Mouse (Mus musculus): ENCODE measurements around the gene Stoml2. TPM values are rescaled to one million over a fixed set of nuclear protein-coding genes. Genes with fewer than 3 reads are reported as not detected.

The Stoml2 gene
- polyA plus RNA-seq, 1 experiment from 2014 or later: 263 TPM

DNA sequence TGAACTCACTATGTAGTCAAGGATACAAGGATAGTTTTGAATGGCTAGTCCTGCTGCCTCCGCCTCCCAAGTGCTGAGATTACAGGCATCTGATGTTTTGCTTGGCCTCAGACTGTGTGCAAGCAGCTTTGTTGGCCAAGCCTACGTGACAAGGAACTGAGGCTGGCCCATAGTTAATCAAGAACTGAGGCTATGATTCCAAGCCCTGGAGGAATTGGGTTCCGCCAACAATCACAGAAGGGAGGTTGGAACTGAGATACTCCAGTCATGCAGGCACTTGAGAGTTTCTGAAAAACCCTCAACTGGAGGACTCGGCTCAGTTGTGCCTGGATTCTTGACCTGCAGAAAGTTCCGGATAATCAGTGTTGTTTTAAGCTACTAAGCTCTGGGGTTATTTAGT, 26.1 kb upstream of the Stoml2 start:
- ATAC-seq (ENCODE audit: insufficient read depth, low FRiP score): no peak
- 89% methylated on average over 5 of the region's 5 CpGs for WGBS

DNA sequence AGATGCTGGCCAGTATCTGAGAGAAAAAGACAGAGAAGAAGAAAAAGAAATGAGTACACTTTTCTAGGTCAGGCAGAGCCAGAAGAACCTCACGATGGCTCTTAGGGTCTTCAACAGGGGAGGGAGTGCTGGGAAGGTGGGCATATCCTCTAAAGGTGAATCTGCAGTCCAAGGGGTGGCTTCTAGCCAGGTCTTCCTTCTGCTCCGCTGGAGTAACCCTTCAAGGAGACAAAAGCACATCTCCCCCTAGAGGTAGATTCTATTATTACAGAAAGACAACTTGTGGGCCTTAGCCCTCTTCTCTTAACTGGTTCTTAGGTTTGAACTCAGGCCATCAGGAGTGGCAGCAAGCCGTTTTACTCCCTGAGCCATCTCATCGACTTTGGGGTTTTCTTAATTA, 21.1 kb upstream of the Stoml2 start:
- Histone ChIP-seq H3K27ac (ENCODE audit: low read length) (no peak overlapping the region), H3K4me2 (ENCODE audit: low read depth, low read length) (no peak overlapping the region), H3K9ac (ENCODE audit: low read length) (no peak overlapping the region), H3K9me3 (replicated peaks; ENCODE audit: control insufficient read depth, low read length) (no peaks in the 10 kb centered on the region), H3K4me1 (ENCODE audit: control insufficient read depth, insufficient read depth, low read length) (no peaks in the 10 kb centered on the region), H3K36me3 (ENCODE audit: control insufficient read depth, insufficient read depth, low read length) (no peaks in the 10 kb centered on the region), H3K27me3 (ENCODE audit: control insufficient read depth, insufficient read depth, low read length) (no peaks in the 10 kb centered on the region), H3K4me3 (replicated peaks; ENCODE audit: low read length) (no peak overlapping the region)
- 16% methylated on average over 4 of the region's 4 CpGs for WGBS
- ATAC-seq (ENCODE audit: insufficient read depth, low FRiP score): peak; percentile 71; the same call in 1 of the 2 replicates

More for the DNA sequence above, 26.1 kb upstream of the Stoml2 start:
- Histone ChIP-seq H3K4me3 (replicated peaks; ENCODE audit: low read length) (no peak overlapping the region), H3K9me3 (replicated peaks; ENCODE audit: control insufficient read depth, low read length) (no peaks in the 10 kb centered on the region), H3K36me3 (ENCODE audit: control insufficient read depth, insufficient read depth, low read length) (no peaks in the 10 kb centered on the region), H3K27ac (ENCODE audit: low read length) (no peak overlapping the region), H3K27me3 (ENCODE audit: control insufficient read depth, insufficient read depth, low read length) (no peaks in the 10 kb centered on the region), H3K4me2 (ENCODE audit: low read depth, low read length) (no peak overlapping the region), H3K9ac (ENCODE audit: low read length) (no peak overlapping the region), H3K4me1 (ENCODE audit: control insufficient read depth, insufficient read depth, low read length) (no peaks in the 10 kb centered on the region)

DNA sequence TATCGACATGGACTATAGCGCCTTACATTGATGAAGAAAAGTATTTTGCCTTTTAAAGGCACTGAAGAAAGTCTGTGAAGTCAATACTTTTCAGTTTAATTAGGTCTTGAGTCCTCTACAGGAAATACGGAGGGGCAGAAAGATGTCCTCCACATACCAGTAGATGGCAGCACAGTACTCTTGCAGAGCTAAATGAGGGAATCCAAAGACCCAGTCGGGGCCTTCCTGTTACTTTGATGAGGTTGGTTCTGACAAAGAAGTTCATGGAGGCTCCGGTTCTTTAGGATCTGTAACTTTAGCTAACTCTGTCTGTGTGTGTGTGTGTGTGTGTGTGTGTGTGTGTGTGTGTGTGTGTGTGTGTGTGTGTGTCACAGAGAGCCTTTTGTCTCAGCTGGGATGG, 15.7 kb upstream of the Stoml2 start:
- no peak for ATAC-seq (ENCODE audit: insufficient read depth, low FRiP score)
- H3K36me3 ChIP-seq (ENCODE audit: control insufficient read depth, insufficient read depth, low read length): no peaks in the 10 kb centered on the region
- H3K9me3 ChIP-seq (replicated peaks; ENCODE audit: control insufficient read depth, low read length): no peaks in the 10 kb centered on the region
- H3K27ac ChIP-seq (ENCODE audit: low read length): no peak overlapping the region
- H3K9ac ChIP-seq (ENCODE audit: low read length): no peak overlapping the region
- 5% methylated on average over 5 of the region's 5 CpGs for WGBS
- H3K27me3 ChIP-seq (ENCODE audit: control insufficient read depth, insufficient read depth, low read length): no peaks in the 10 kb centered on the region
- H3K4me2 ChIP-seq (ENCODE audit: low read depth, low read length): no peak overlapping the region
- H3K4me1 ChIP-seq (ENCODE audit: control insufficient read depth, insufficient read depth, low read length): peaks cover 15% of the 10 kb centered on the region
- H3K4me3 ChIP-seq (replicated peaks; ENCODE audit: low read length): no peak overlapping the region

- Histone ChIP-seq H3K9me3 (replicated peaks; ENCODE audit: control insufficient read depth, low read length) (no peaks in the 10 kb centered on the region), H3K36me3 (ENCODE audit: control insufficient read depth, insufficient read depth, low read length) (no peaks in the 10 kb centered on the region), H3K4me1 (ENCODE audit: control insufficient read depth, insufficient read depth, low read length) (peaks cover 15% of the 10 kb centered on the region), H3K27ac (ENCODE audit: low read length) (no peak overlapping the region), H3K4me3 (replicated peaks; ENCODE audit: low read length) (no peak overlapping the region), H3K9ac (ENCODE audit: low read length) (no peak overlapping the region), H3K27me3 (ENCODE audit: control insufficient read depth, insufficient read depth, low read length) (no peaks in the 10 kb centered on the region), H3K4me2 (ENCODE audit: low read depth, low read length) (no peak overlapping the region)
- 54% methylated on average over 5 of the region's 5 CpGs for WGBS
- ATAC-seq (ENCODE audit: insufficient read depth, low FRiP score): no peak
These were observed 15.1 kb upstream of the Stoml2 start for GRCm38 (mm10) chr4:43046607-43047006.

DNA sequence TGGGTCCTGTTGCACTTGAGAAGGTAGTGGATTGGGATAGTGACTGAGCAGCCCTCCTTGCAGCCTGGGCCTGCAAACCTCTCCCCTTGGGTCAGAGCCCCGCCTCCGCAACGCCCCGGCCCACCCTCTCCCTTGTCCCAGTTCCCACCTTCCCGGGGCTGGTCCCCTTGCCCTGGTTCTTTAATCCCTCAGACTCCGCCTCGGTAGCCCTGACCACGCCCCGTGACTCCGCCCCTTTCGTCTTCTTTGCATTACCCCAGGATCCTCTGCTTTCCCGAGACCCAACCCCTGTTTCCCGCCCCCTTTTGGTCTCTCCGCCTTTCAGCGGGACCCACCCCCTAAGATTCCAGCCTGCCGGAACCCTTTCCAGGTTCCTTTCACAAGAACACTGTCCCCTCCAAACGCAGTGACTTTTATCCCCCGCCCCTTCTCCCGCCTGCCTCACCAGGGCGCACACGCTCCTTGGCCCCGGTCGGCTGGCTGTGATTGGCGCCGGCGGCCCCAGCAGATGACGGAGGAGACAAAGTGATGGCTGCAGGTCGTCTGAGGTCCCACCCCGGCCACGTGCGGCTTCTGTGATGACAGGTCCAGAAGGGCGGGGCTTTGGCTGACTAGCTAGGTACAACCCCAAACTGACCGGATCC, 14.3 kb upstream of the Stoml2 start, which contains the start of gene Fam214b:
Gene Fam214b, minus strand, starts transcription at position 562 of the 644 bp plus-strand sequence.
- no peaks in the 10 kb centered on the region for H3K9me3 ChIP-seq (replicated peaks; ENCODE audit: control insufficient read depth, low read length)
- H3K36me3 ChIP-seq (ENCODE audit: control insufficient read depth, insufficient read depth, low read length): no peaks in the 10 kb centered on the region
- peaks cover 15% of the 10 kb centered on the region for H3K4me1 ChIP-seq (ENCODE audit: control insufficient read depth, insufficient read depth, low read length)
- H3K27ac ChIP-seq (ENCODE audit: low read length): peak within 1 kb of the TSS; percentile 95
- peak within 1 kb of the TSS; percentile 94 for H3K4me2 ChIP-seq (ENCODE audit: low read depth, low read length)
- H3K9ac ChIP-seq (ENCODE audit: low read length): peak within 1 kb of the TSS; percentile 72
- no peaks in the 10 kb centered on the region for H3K27me3 ChIP-seq (ENCODE audit: control insufficient read depth, insufficient read depth, low read length)
- 1% methylated on average over 33 of the region's 33 CpGs for WGBS
- peak within 1 kb of the TSS; percentile 72 for H3K4me3 ChIP-seq (replicated peaks; ENCODE audit: low read length)
- ATAC-seq (ENCODE audit: insufficient read depth, low FRiP score): peak; percentile 94

DNA sequence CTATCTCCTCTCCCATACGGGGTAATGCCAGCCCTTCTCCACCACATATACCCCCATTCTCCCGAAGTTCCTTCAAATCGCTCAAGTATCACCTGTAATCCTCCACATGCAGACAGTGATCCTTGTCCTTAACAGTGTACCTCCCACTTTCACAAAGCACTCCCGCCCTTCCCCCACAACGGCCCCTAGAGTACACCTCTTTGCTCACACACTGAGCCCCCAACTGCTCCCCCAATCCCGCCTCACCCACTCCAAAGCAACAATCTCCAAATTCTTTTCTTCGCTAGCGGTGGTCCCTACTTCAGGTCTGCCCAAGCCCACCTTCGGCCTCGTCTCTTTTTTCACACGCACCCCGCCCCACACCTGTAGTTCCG, 13.8 kb upstream of the Stoml2 start:
- no peaks in the 10 kb centered on the region for H3K9me3 ChIP-seq (replicated peaks; ENCODE audit: control insufficient read depth, low read length)
- H3K4me1 ChIP-seq (ENCODE audit: control insufficient read depth, insufficient read depth, low read length): peaks cover 20% of the 10 kb centered on the region
- peak overlapping the region; percentile 94 for H3K4me2 ChIP-seq (ENCODE audit: low read depth, low read length)
- H3K36me3 ChIP-seq (ENCODE audit: control insufficient read depth, insufficient read depth, low read length): no peaks in the 10 kb centered on the region
- H3K9ac ChIP-seq (ENCODE audit: low read length): peak overlapping the region; percentile 70
- ATAC-seq (ENCODE audit: insufficient read depth, low FRiP score): no peak; the same call in 1 of the 2 replicates
- H3K4me3 ChIP-seq (replicated peaks; ENCODE audit: low read length): peak overlapping the region; percentile 72
- WGBS: 3% methylated on average over 13 of the region's 13 CpGs
- H3K27ac ChIP-seq (ENCODE audit: low read length): peak overlapping the region; percentile 95
- H3K27me3 ChIP-seq (ENCODE audit: control insufficient read depth, insufficient read depth, low read length): no peaks in the 10 kb centered on the region

DNA sequence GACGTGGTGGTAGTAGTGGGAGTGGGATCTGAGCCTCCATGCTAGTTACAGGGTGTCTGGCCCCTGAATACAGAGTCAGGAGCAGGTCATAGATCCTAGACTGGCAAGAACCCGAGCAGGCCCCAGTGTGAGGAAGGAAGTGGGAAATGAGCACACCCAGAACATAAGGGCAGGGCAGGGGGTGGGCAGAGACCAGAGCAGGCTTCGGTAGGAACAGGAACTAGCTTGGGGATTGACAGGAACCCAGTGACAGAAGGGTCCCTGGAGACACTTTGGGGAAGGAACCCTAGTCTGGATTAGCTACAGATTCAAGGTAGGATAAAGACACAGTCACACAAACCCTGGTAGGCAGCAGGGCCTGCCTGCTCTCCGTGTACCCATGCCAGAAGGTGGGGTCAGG, 13.2 kb upstream of the Stoml2 start:
- Histone ChIP-seq H3K27me3 (ENCODE audit: control insufficient read depth, insufficient read depth, low read length) (no peaks in the 10 kb centered on the region), H3K9ac (ENCODE audit: low read length) (peak overlapping the region; percentile 70), H3K4me1 (ENCODE audit: control insufficient read depth, insufficient read depth, low read length) (peaks cover 20% of the 10 kb centered on the region), H3K4me2 (ENCODE audit: low read depth, low read length) (peak overlapping the region; percentile 94), H3K4me3 (replicated peaks; ENCODE audit: low read length) (peak overlapping the region; percentile 72), H3K27ac (ENCODE audit: low read length) (peak overlapping the region; percentile 95), H3K9me3 (replicated peaks; ENCODE audit: control insufficient read depth, low read length) (no peaks in the 10 kb centered on the region), H3K36me3 (ENCODE audit: control insufficient read depth, insufficient read depth, low read length) (no peaks in the 10 kb centered on the region)
- 24% methylated on average over 4 of the region's 4 CpGs for WGBS
- ATAC-seq (ENCODE audit: insufficient read depth, low FRiP score): no peak

- H3K9ac ChIP-seq (ENCODE audit: low read length): peak overlapping the region; percentile 70
- 18% methylated on average over 7 of the region's 7 CpGs for WGBS
- no peaks in the 10 kb centered on the region for H3K9me3 ChIP-seq (replicated peaks; ENCODE audit: control insufficient read depth, low read length)
- H3K27ac ChIP-seq (ENCODE audit: low read length): peak overlapping the region; percentile 95
- peak overlapping the region; percentile 94 for H3K4me2 ChIP-seq (ENCODE audit: low read depth, low read length)
- peak overlapping the region; percentile 72 for H3K4me3 ChIP-seq (replicated peaks; ENCODE audit: low read length)
- ATAC-seq (ENCODE audit: insufficient read depth, low FRiP score): peak; percentile 16
- peaks cover 28% of the 10 kb centered on the region for H3K4me1 ChIP-seq (ENCODE audit: control insufficient read depth, insufficient read depth, low read length)
- H3K27me3 ChIP-seq (ENCODE audit: control insufficient read depth, insufficient read depth, low read length): no peaks in the 10 kb centered on the region
- no peaks in the 10 kb centered on the region for H3K36me3 ChIP-seq (ENCODE audit: control insufficient read depth, insufficient read depth, low read length)
These were observed 12.3 kb upstream of the Stoml2 start for GRCm38 (mm10) chr4:43043644-43044357.

GRCm38 (mm10) chr4:43040881-43041547, 9.5 kb upstream of the Stoml2 start:
- peak overlapping the region; percentile 50 for H3K27ac ChIP-seq (ENCODE audit: low read length)
- WGBS: 61% methylated on average over 9 of the region's 9 CpGs
- peaks cover 36% of the 10 kb centered on the region for H3K4me1 ChIP-seq (ENCODE audit: control insufficient read depth, insufficient read depth, low read length)

More at GRCm38 (mm10) chr4:43040881-43041547, 9.5 kb upstream of the Stoml2 start:
- no peaks in the 10 kb centered on the region for H3K27me3 ChIP-seq (ENCODE audit: control insufficient read depth, insufficient read depth, low read length)
- no peak overlapping the region for H3K4me2 ChIP-seq (ENCODE audit: low read depth, low read length)
- no peak for ATAC-seq (ENCODE audit: insufficient read depth, low FRiP score)
- H3K36me3 ChIP-seq (ENCODE audit: control insufficient read depth, insufficient read depth, low read length): peaks cover 3% of the 10 kb centered on the region; the same call in 1 of the 2 replicates
- no peak overlapping the region for H3K4me3 ChIP-seq (replicated peaks; ENCODE audit: low read length)
- H3K9me3 ChIP-seq (replicated peaks; ENCODE audit: control insufficient read depth, low read length): no peaks in the 10 kb centered on the region
- no peak overlapping the region for H3K9ac ChIP-seq (ENCODE audit: low read length)

Measured in stomach, embryonic 16.5 days (tissue).